19 mouse cellular contexts compared by ENCODE assay signal in the genomic region with DNA sequence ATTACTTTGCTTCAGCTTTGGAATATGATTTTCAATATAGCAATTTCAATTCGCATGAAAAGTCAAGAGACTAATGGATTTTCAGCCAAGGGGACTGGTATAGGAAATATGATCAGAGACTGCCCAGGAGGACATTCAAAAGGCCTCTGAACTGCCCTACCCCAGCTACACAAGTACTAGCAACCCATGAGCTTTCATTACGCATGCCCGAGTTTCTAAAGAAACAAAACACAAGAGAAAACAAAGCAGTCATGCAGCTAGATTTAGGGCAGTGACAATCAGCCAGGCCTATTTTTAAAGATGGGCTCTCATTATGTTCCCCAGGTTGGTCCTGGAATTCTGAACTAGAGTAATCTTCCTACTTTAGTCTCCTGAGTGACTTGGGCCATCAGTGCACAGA.
"Had no signal": no experiment of that assay in that cellular context is flagged by ENCODE, and none has a peak within 500 bp of the region (broad histone marks: within the 10 kb centered on the region; RNA-seq: fewer than 3 reads in every experiment).

No protein-coding gene starts in this region.

- H3K27ac ChIP-seq: kidney, embryonic 15.5 days; limb, embryonic 12.5 days; limb, embryonic 15.5 days; liver, embryonic 14.5 days; macrophage; midbrain, embryonic 13.5 days; neural tube, embryonic 12.5 days; neural tube, embryonic 15.5 days had no signal

- H3K27me3 ChIP-seq: kidney, embryonic 15.5 days; limb, embryonic 15.5 days; midbrain, embryonic 13.5 days; neural tube, embryonic 12.5 days; neural tube, embryonic 15.5 days had no signal

- ATAC-seq: liver, postnatal 0 days; lung, postnatal 0 days; midbrain, embryonic 13.5 days had no signal

- DNase-seq: kidney, adult 11 months; kidney, adult 8-10 months; kidney, postnatal 14 days; kidney, postnatal 4 days; left cerebral cortex, postnatal 4 days; liver, postnatal 0 days; lung, embryonic 14.5 days; thymus, adult 18-20 months; thymus, postnatal 36 days had no signal

- H3K4me3 ChIP-seq: kidney, embryonic 15.5 days; limb, embryonic 12.5 days; limb, embryonic 15.5 days; midbrain, embryonic 13.5 days; neural tube, embryonic 12.5 days; neural tube, embryonic 15.5 days had no signal

- H3K36me3 ChIP-seq: kidney, embryonic 15.5 days; limb, embryonic 12.5 days; limb, embryonic 15.5 days; midbrain, embryonic 13.5 days; neural tube, embryonic 12.5 days; neural tube, embryonic 15.5 days had no signal

- H3K9ac ChIP-seq: kidney, embryonic 15.5 days; limb, embryonic 12.5 days; limb, embryonic 15.5 days; liver, embryonic 14.5 days; liver, postnatal 0 days; lung, embryonic 14.5 days; midbrain, embryonic 13.5 days; neural tube, embryonic 12.5 days; neural tube, embryonic 15.5 days had no signal

- H3K4me2 ChIP-seq: kidney, embryonic 15.5 days; limb, embryonic 12.5 days; limb, embryonic 15.5 days; liver, embryonic 11.5 days; lung, embryonic 14.5 days; midbrain, embryonic 13.5 days; neural tube, embryonic 12.5 days; neural tube, embryonic 15.5 days had no signal

- H3K9me3 ChIP-seq: kidney, embryonic 15.5 days; limb, embryonic 12.5 days; limb, embryonic 15.5 days; midbrain, embryonic 13.5 days; neural tube, embryonic 12.5 days; neural tube, embryonic 15.5 days had no signal
